8 mouse cellular contexts compared by ENCODE assay signal in genomic region chr4:57294971-57295656, GRCm38 (mm10). TPM values are rescaled to one million over a fixed set of nuclear protein-coding genes. Genes with fewer than 3 reads are reported as not detected.
A peak's percentile ranks its signal among the peaks of the same experiment; 100 is the strongest.
DNase-seq lines count a peak whose midpoint lies in the region; ATAC-seq and TF ChIP-seq lines count a peak whose summit lies in the region.

No protein-coding gene starts in this region.

- no peaks in the 10 kb centered on the region for H3K79me3 ChIP-seq in C2C12 (ENCODE audit: low read depth)

- H3K79me2 ChIP-seq in C2C12 (ENCODE audit: control insufficient read depth, insufficient read depth) = no peaks in the 10 kb centered on the region

- peak; percentile 78 for DNase-seq in adipocyte (ENCODE audit: low spot score)
- peak; percentile 41 for DNase-seq in induced T-regulatory cell, adult 2 months (ENCODE audit: low read depth)
- peak; percentile 80 to 92 for DNase-seq in lung, postnatal 4 days
- no peak for DNase-seq in frontal cortex, postnatal 36 days (ENCODE audit: low spot score in 2 of 2)
- DNase-seq in layer of hippocampus, postnatal 36 days = no peak
- no peak for DNase-seq in layer of hippocampus, adult 9-10 months (ENCODE audit: low spot score)

- no peak for TF ChIP-seq CTCF in C2C12 (IDR thresholded peaks at IDR 0.05; ENCODE audit: control insufficient read depth, insufficient read depth, insufficient read length)

- no peaks in the 10 kb centered on the region for H3K27me3 ChIP-seq in C2C12 (ENCODE audit: control insufficient read depth, insufficient read depth, insufficient read length)

- ATAC-seq in erythroblast, adult 5-6 weeks (replicated peaks; ENCODE audit: low FRiP score, poor library complexity, severe bottlenecking) = peak; percentile 94

- H3K4me3 ChIP-seq in C2C12 (ENCODE audit: insufficient read depth, poor library complexity, severe bottlenecking) = no peak overlapping the region

- peak overlapping the region; percentile 14 for H3ac ChIP-seq in C2C12 (ENCODE audit: control insufficient read depth, insufficient read length, low read depth)

- no peaks in the 10 kb centered on the region for H3K36me3 ChIP-seq in C2C12 (ENCODE audit: control insufficient read depth, insufficient read depth)

TF ChIP-seq in C2C12, 6 proteins besides CTCF, POLR2A, EP300 and RAD21:
- TF ChIP-seq MYOD1 (IDR thresholded peaks at IDR 0.05; ENCODE audit: control insufficient read depth, insufficient read length, low read depth) (peak; percentile 92), USF1 (IDR thresholded peaks at IDR 0.05; ENCODE audit: low read depth) (peak; percentile 36), CEBPB (IDR thresholded peaks at IDR 0.05; ENCODE audit: low read depth) (no peak), MYOG (IDR thresholded peaks at IDR 0.05; ENCODE audit: control insufficient read depth, extremely low read depth, insufficient read length) (no peak), FOSL1 (IDR thresholded peaks at IDR 0.05; ENCODE audit: insufficient read depth, low read length, poor library complexity, severe bottlenecking) (no peak), MAX (IDR thresholded peaks at IDR 0.05) (peak; percentile 68)

RNA-seq across cellular contexts. Expression of gene Ptpn3, which starts 6.5 kb away (rescaled TPM):
- 3.1 TPM for polyA plus RNA-seq in C2C12 (2012; fragmentation: generic; extraction: Trizol)
- 0.42 TPM in 1 of 2 replicates, not detected in the other for total RNA-seq in erythroblast, adult 5-6 weeks (2015; ENCODE audit: low replicate concordance)
- 0.17 TPM in 1 of 2 replicates, not detected in the other for total RNA-seq in erythroblast, adult 5-6 weeks (2017; ENCODE audit: low replicate concordance)
- 10 to 100 TPM; 74.8 to 79.2 TPM for total RNA-seq in layer of hippocampus, postnatal 36 days (2021)

Comparison
In these comparisons a context has a peak if more than half of its experiments do, and no peak if none do; other contexts are left out.
1. DNase-seq: peak in adipocyte (single experiment), induced T-regulatory cell, adult 2 months (single experiment) and lung, postnatal 4 days (2 of 2); none in frontal cortex, postnatal 36 days (0 of 2), layer of hippocampus, postnatal 36 days (0 of 2) and layer of hippocampus, adult 9-10 months (single experiment).
2. RNA of gene Ptpn3, which starts 6.5 kb away (total RNA-seq): 74.8 to 79.2 TPM in layer of hippocampus, postnatal 36 days; 0.17 to 0.42 TPM in erythroblast, adult 5-6 weeks; every median in the first group is over 10 times any median in the second.